Mouse (Mus musculus) gastrocnemius, postnatal 14 days (tissue): ENCODE measurements around the gene Sh2d6. TPM values are rescaled to one million over a fixed set of nuclear protein-coding genes. Genes with fewer than 3 reads are reported as not detected.
A peak's percentile ranks its signal among the peaks of the same experiment; 100 is the strongest.

Experiments used
- DNase-seq: peaks from one replicate; pipeline ENCODE4 v3.0.0; 2021; ENCODE audit warnings: mixed read lengths
- intact Hi-C: fragments of 180-260 bp; cut with DNase I; formaldehyde crosslinking; loops from one replicate; pipeline ENCODE4 v1.15.1; 2025; ENCODE audit warnings: low total_unique reads
- long read RNA-seq, 2 experiments: library from polyadenylated mRNA; stranded (forward); transcript quantifications; one replicate each; pipeline ENCODE4 v2.0.0; 2021
- total RNA-seq, 2 experiments: library from RNA; stranded (reverse); gene quantifications; 2 replicates each; pipeline ENCODE4 v1.2.3; 2021

Sh2d6 gene
- under 1 TPM; 0.78 to 0.98 TPM for total RNA-seq
- long read RNA-seq, experiment 1, result 0 reads
- long read RNA-seq, experiment 2, result 0 reads

DNA sequence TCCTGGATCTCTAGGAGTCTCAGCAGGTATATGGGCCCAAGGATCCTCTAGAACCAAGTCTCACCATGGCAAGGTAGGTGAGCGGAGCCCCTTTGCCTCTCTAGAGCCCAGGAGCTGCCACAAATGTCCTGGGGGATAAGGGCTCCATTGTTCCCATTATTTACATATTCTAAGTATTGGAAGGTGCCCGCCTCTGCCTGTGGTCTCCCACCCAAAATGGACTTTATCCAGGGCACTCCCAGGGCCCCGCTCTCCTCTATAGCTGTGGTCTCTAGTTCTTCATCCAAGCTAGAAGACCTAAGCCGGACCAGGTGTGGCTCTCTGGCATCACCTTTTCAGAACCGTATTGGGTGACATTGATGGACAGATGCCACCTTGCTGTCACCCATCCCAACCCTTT, at the start of gene Sh2d6:
TSS of gene Sh2d6 (minus strand) at position 101 of the 400 bp plus-strand sequence.
- DNase-seq, result no peak
- intact Hi-C loops, result no loop called here

- no peak for DNase-seq
- intact Hi-C loops, result no loop called here
Observed at GRCm38 (mm10) chr6:72570644-72571397, 49.3 kb upstream of the Sh2d6 start.

DNA sequence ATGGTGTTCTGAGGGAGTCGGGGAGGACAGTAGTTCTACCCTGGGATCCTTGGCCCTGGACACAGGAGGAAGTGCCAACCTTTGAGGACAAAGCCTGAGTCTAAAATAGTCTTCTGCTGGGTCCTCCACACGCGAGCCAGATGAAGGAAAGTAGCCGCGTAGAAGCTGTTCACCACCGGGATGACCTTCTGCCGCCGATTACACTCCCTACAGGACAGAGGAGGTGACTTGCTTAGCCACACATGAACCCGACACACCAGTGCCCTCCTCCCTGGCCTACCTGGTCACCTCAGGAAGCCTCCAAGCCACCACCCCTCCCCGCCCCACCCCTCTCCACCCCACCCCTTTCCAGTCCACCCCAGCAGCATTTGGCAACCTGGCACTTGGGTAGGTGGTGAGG, 47.2 kb upstream of the Sh2d6 start:
- DNase-seq, result no peak
- intact Hi-C loops, result loop anchor here (5.0 kb wide), 1 partner anchor 36 kb away; no protein-coding TSS in a partner anchor

GRCm38 (mm10) chr6:72567508-72567907, 46.0 kb upstream of the Sh2d6 start:
- no peak for DNase-seq
- intact Hi-C loops, result loop anchor here (2.0 to 5.0 kb wide), 2 partner anchors 35 to 141 kb away; no protein-coding TSS in a partner anchor

DNA sequence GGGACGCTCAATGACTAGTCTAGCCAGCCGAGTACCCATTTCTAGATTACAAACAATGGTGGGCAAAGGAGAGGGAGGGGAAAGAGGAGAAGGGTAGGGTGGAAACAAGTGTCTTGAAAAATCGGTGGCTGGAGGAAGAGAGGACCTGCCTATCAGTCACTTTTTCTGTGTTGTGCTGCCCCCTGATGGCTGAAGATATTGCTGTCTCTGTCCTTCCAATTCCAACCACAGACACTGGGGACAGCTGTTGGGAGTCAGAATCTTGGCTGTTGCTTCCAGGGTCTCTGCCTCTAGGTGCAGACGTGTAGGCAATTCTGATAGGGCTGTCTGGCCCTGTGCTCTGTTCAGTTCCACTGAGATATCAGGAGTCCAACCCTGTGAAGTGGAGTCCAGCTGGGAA, 44.5 kb upstream of the Sh2d6 start:
- peak; percentile 82 for DNase-seq
- intact Hi-C loops, result loop anchor here (2.0 to 5.0 kb wide), 2 partner anchors 34 to 139 kb away; no protein-coding TSS in a partner anchor

GRCm38 (mm10) chr6:72565506-72565905, 44.0 kb upstream of the Sh2d6 start:
- DNase-seq, result no peak
- intact Hi-C loops, result loop anchor here (5.0 kb wide), 1 partner anchor 33 kb away; no protein-coding TSS in a partner anchor

DNA sequence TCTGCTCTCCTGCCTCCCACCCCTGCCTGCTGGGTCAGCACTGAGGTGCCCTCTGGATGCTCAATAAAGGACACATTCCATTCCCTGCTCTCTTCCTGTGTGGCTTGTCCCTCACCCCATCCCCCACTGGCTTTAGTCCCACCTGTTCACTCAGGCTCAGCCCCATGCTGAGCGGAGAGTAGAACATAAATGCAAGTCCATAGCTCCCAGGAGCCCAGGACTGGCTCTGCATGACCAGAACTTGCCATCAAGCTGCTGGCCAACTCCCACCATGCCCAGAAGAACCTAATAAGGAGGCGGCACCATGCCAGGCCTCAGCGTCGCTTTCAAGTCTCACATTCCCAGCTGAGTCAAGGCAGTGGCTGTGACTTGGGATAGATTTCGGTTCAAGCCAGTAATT, 41.4 kb upstream of the Sh2d6 start:
- peak; percentile 31 for DNase-seq
- intact Hi-C loops, result no loop called here

DNA sequence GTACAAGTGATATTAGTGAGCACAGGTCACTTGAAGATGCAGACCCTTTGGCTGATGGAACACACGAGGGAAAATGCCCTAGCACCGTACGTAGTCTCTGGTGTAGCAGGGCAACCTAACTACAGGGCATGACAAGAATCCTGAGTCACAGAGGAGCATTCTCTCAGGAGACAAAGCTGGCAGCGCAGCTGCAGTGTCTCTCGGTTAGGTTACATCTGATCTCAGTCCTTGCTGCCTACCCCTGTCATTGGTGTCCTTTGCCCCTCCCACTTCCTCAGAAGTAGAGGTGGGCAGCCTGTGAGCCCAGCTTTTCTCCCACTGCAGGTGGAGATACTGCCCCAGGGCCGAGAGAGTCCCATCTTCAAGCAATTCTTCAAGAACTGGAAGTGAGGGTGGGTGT, 41.0 kb upstream of the Sh2d6 start:
- intact Hi-C loops, result no loop called here
- DNase-seq, result no peak

- intact Hi-C loops, result no loop called here
- DNase-seq, result no peak
Observed at GRCm38 (mm10) chr6:72560801-72561200, 39.3 kb upstream of the Sh2d6 start.

DNA sequence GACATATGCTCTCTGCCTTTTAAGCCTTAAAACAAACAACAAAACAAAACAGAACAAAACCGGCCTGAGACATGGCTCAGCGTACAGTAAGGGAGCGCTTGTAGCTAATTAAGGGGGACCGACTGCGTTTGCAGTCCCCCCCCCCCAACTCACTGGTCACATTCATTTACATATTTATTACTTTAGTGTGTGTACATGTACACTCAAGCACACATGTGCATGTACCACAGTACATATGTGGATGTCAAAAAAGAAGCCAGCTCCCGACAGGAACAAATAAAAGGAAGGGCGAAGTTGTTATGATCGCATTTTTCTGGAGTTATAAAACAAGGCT, 31.5 kb upstream of the Sh2d6 start:
- no peak for DNase-seq
- intact Hi-C loops, result no loop called here

GRCm38 (mm10) chr6:72552171-72553078, 30.9 kb upstream of the Sh2d6 start:
- DNase-seq, result peak; percentile 72
- intact Hi-C loops, result no loop called here

DNA sequence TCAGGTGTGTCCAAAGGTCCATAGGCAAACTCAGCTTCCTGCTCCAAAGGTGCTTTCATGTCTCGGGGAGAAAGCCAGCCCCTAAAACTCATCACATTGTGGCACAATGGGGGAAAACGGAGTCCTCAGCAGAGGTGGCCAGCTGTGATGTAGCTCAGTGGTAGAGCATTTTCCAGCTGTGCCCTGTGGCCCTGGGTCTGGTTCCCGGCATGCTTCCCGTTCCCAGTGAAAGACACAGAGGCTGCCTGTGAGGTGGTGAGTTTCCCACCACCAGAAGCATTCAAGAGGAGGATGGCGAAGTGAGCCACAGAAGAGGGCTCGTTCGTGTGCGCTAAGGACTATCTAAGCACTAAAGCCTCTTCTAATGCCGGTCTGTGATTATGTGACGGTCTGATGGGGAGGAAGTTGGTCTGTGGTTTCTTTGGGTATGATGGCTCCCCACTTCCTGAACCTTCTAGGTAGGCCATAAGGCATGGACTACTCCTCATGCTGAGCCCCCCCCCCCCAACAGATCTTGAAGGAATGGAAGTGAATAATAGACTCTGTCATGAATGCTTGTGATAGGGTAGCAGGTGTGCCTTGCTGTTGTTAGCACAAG, 29.1 kb upstream of the Sh2d6 start:
- intact Hi-C loops, result no loop called here
- no peak for DNase-seq

GRCm38 (mm10) chr6:72550025-72550424, 28.5 kb upstream of the Sh2d6 start:
- intact Hi-C loops, result no loop called here

DNA sequence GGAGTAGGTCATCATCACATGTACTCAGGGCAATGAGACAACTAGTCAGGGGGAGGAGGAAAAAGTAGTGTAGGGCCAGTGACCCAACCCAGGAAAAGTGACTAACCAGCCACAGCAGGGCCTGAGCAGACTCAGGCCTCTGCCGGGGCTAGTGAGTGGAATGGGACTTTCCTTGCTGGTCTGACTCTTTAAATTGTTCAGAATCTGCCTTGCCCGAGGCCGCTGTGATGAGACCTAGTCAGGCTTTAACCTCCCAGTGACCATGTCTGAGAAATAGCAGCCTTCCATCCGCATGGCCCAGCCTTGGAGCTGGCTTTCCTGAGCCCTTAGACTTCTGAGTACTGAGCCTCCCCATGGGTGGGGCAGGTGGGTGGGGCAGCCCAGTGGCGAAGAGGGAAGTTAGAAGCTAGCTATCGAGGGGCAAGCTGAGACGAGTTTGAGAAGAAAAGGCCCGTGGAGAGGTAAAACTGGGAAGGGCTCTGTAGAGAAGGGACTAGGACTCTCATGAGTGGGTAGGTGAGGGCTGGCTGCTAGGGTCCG, 27.6 kb upstream of the Sh2d6 start:
- DNase-seq, result peak; percentile 62
- intact Hi-C loops, result no loop called here

More at GRCm38 (mm10) chr6:72550025-72550424, 28.5 kb upstream of the Sh2d6 start:
- DNase-seq, result no peak

- DNase-seq, result no peak
- intact Hi-C loops, result no loop called here
Observed at GRCm38 (mm10) chr6:72547862-72548261, 26.4 kb upstream of the Sh2d6 start.

DNA sequence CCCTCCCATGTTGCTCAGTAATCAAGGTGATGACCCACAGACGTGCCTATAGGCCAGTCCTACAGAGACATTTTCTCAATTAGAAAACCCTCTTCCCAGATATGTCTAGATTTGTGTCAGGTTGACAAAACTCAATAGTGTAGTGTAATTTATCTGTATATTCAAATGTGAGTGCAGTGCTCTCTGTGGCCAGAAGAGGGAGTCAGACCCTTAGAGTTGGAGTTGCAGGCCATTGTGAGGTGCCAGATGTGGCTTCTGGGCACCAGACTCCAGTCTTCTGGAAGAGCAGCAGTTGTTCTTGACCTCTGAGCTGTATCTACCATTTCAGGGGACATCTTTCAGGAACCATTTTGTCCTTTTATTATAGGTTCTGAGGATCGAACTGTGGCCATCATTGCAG, 25.6 kb upstream of the Sh2d6 start:
- intact Hi-C loops, result no loop called here

GRCm38 (mm10) chr6:72545377-72545776, 23.9 kb upstream of the Sh2d6 start:
- no peak for DNase-seq
- intact Hi-C loops, result no loop called here

More for the DNA sequence above, 25.6 kb upstream of the Sh2d6 start:
- DNase-seq, result no peak

DNA sequence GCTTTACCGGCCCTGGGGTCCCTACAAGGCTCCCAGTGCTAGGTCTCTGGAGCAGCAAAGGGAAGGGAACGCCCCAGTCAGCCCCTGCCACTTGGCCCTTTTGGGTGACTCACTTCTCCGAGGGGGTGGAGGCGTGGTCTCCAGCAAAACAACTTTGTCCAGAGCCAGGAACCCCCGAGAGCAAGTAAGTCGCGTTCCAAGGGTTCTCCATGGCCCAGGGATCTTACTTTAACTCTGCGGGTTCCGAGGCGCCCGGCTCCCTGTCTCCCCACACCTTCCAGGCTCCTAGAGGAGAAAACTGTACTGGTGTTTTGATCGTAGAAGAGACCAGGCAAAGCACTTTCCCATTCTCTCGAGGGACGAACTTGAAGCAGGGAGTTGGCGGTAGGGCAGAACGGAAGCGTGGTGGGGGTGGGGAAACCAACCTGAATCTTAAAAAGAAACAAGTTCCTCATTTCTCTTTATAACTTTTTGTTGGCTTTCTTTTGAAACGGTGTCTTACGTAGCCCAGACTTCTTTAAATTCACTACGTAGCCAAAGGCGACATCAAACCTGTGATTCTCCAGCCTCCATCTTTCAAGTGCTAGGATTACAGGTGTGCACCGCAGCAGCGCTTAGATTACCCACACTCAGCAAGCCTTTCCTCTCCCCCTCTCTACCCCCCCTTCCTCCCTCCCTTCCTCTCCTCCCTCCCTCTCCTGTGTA, 22.9 kb upstream of the Sh2d6 start, which contains the start of gene Capg:
TSS of gene Capg (plus strand) at position 109 of the 705 bp plus-strand sequence.
- DNase-seq, result peak; percentile 64
- intact Hi-C loops, result no loop called here

DNA sequence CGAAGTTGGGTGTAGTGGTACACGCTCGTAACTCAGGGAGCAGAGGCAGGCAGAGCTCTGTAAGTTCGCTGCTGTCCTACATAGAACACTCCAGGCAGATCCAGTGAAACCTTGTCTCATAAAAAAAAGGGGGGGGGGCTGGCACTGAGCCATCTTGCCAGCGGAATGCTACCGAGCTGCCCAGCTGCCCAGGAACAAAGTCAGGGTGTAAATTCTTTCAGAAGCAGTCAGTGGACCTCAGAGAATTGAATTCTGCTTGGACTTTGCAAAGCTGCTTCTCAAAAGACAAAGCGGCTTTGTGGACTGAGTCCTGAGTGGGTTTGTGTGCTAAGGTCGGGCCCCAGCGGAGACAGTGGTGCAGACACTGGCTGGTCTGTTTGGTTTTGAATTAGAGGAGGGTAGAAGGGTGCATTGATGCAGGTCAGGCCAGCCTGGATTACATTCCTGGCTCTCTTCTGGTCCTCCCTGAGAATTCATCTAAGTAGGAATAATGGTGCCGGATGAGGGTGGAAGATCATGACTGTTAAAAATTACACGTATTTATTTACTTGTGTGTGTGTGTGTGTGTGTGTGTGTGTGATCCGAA, 21.9 kb upstream of the Sh2d6 start:
- no peak for DNase-seq
- intact Hi-C loops, result no loop called here
